In genomic region chr2:124816814-124817213, GRCm38 (mm10) we compare ENCODE assay signal across 24 mouse cellular contexts.
"Had no signal": no experiment of that assay in that cellular context is flagged by ENCODE, and none has a peak within 500 bp of the region (broad histone marks: within the 10 kb centered on the region; RNA-seq: fewer than 3 reads in every experiment).

No protein-coding gene starts in this region.

- H3K4me2 ChIP-seq: heart, embryonic 11.5 days; heart, embryonic 13.5 days; heart, embryonic 15.5 days; hindbrain, embryonic 12.5 days; hindbrain, embryonic 14.5 days; intestine, embryonic 15.5 days had no signal

- H3K4me3 ChIP-seq: heart, adult 2 months; heart, embryonic 13.5 days; heart, embryonic 15.5 days; hindbrain, embryonic 12.5 days; intestine, embryonic 15.5 days; layer of hippocampus, adult 2 months; left cerebral cortex, adult 2 months had no signal

- ATAC-seq: forebrain, postnatal 0 days; hindbrain, embryonic 16.5 days; inflammation-experienced regulatory T-cells, adult 6 months; intestine, embryonic 15.5 days; intestine, postnatal 0 days had no signal

- DNase-seq: forebrain, postnatal 0 days; gastrocnemius, postnatal 14 days; gastrocnemius, postnatal 36 days; heart, adult 11 months; heart, adult 2 months; heart, postnatal 14 days; heart, postnatal 36 days; kidney, adult 18-20 months; kidney, adult 8-10 months; kidney, postnatal 10 days; kidney, postnatal 25 days; kidney, postnatal 4 days; liver had no signal

- H3K4me1 ChIP-seq: heart, embryonic 13.5 days; heart, embryonic 15.5 days; hindbrain, embryonic 12.5 days; intestine, embryonic 15.5 days had no signal

- H3K27ac ChIP-seq: heart, adult 2 months; heart, embryonic 13.5 days; heart, embryonic 15.5 days; hindbrain, embryonic 12.5 days; intestine, embryonic 15.5 days; layer of hippocampus, adult 2 months; left cerebral cortex, adult 2 months had no signal

- H3K27me3 ChIP-seq: heart, embryonic 13.5 days; heart, embryonic 15.5 days; hindbrain, embryonic 12.5 days; intestine, embryonic 15.5 days had no signal

- H3K36me3 ChIP-seq: heart, embryonic 13.5 days; heart, embryonic 15.5 days; hindbrain, embryonic 12.5 days; intestine, embryonic 15.5 days had no signal

- H3K9ac ChIP-seq: forebrain, postnatal 0 days; heart, embryonic 13.5 days; heart, embryonic 15.5 days; hindbrain, embryonic 12.5 days; hindbrain, embryonic 14.5 days; intestine, embryonic 15.5 days had no signal

- H3K9me3 ChIP-seq: heart, embryonic 13.5 days; heart, embryonic 15.5 days; hindbrain, embryonic 12.5 days; intestine, embryonic 15.5 days had no signal
